Mouse (Mus musculus): ENCODE measurements at regions not wholly inside any gene's neighbourhood (a gene's known extent, or its start where the extent isn't known, plus 50 kb on each side); places are given as distances from the start of the nearest gene placed in this dataset.

DNA sequence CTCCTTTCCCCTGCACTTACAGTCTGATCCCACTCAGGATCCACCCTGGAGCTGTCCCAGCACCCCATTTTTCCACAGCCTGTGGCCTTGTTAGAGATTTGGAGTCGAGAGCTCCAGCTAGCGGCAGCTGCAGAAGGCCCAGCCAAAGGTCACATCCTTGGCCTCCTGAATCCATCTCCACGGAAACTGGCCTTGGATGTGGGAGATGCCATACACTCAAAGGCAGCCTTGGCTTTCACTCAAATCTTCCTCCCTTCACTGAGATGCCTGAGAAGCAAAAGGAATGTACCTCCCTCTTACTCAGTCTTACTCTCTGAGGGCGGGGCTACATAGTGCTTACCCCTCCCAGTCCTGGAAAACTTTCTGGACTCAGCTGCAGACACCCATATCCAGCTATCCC lies 56.2 kb upstream of the Ky start:
- no peak for DNase-seq

DNA sequence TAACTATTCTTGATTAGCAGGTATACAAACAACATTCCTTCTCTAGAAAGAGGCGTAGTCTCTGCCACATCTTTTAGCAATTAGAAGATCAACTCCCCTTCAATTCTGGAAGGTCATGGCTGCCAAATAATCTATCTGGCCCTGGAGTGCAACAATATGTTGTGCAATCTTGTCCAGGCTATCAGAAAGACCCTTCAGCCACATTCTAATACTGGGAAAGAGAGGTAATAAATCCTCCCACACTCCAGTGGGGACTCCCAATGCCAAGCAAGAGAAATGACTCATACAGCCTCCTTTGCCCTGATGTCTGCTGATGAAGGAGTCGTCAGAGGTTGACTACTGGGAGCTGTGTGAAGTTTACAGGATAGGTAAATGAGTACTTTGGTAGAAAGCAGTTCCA lies 59.5 kb upstream of the Ky start:
- no peak for DNase-seq

DNA sequence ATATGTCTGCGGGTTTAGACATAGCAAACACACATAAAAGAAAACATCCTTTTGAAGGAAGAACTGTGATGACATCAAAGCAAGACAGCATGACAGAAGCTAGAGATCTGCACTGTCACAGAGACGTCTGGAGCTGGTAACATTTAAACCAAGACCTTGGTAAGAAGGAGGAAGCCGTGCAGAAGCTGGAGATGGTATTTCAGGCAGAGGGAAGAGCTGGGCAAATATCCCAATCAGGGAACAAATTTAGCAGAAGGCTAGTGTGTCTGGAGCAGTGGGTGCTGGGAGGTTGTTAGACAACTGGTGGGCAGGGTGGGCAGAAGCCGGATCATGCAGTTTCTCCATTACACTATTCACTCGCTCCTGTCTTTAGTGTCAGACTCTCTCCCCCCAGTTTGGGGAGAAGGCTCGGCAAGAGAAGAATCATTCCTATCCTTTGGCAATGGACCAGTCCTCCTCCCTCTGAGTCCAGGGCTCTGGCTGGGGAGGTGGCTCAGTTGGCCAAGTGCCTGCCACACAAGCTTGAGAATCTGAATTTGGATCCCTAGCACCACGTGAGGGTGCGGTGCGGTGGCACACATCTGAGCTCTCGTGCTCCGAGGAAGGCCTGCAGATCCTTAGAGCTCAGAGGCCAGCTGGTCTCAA lies 63.2 kb upstream of the Ky start:
- peak; percentile 30 for DNase-seq

DNA sequence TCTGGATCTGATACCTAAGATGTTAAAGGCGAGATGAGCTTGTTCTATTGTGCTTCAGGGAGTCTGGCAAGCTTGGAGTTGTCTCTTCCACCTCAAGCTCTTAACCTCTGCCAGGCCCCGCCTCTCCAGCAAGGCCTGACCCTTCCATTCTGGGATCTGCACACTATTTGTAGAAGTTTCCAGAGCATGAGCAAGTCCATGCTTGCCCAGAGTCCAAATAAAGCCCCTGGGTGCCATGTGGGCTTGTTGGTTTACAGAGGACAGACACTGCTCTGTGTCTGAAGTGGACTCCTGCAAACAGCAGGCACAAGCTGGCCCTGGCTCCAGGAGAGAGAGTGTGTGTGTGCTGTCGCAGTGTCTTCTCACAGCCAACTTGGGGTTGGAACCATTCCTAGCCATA lies 67.9 kb upstream of the Ky start:
- no peak for DNase-seq

DNA sequence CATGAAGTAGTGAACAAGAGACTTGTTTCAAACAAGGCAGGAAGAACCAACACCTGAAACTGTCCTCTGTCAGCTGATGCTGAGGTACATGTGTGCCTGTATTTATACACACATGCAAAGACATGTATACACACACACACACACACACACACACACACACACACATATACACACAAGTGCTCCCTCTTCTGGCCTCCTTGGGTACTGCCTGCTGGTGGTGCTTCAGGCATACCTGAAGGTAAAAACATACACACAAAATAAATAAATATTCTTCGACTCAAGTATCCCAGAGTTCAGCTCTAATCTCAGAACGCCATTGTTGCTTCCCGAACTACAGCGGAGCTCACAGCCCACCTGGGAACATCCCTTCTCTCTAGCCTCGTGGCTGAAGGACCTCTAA lies 69.2 kb upstream of the Ky start:
- no peak for DNase-seq

DNA sequence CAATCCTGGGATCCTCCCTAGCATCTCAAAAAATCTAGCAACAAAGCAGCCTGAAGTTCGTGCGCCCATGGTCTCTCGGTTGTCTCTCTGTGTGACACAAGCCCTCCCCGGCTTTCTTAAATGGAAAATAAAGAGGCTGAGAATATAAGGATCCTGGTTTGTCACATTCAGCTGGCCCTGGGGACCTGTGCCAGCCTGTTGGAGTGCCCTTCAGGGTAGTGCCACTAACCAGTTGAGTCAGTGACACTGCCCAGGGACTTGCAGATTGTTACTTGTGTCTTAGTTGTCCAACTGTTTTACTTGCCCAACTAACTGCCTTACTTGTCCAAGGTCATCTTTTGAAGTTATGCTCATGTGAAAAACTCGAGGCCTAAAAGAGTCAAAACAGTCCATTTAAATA lies 73.5 kb upstream of the Ephb1 start:
- DNase-seq, result no peak

DNA sequence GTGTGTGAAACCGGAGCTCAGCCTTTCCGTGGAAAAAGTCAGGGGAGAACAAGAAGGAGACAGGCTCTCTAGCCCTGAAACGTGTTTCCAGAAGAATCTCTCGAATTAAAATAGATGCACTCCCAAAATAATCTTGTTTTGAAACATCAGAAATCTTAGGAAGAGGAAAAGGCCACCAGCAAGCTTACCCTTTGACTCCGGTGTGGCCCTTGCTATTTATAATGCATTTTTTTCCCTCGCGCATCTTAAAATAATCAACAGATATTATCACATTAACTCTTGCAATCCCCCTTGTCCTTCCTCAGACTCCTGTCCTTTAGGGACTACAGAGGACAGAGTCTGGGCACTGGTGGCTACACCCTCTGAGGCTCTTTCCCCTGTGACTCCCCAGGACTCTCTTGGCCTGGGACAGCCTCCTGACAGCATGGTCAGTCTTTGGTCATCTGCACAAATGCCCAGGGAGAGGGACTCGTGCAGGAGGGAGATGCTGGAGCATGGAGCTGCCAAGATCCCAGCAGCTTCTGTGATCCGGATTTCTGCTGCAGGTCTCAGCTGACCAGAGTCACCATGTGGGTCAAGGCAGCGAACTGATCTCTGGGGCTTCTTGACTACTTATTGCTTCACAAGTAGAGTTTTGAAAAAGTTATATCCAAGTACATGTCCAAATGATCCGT lies 70.3 kb upstream of the Ephb1 start:
- no peak for DNase-seq

DNA sequence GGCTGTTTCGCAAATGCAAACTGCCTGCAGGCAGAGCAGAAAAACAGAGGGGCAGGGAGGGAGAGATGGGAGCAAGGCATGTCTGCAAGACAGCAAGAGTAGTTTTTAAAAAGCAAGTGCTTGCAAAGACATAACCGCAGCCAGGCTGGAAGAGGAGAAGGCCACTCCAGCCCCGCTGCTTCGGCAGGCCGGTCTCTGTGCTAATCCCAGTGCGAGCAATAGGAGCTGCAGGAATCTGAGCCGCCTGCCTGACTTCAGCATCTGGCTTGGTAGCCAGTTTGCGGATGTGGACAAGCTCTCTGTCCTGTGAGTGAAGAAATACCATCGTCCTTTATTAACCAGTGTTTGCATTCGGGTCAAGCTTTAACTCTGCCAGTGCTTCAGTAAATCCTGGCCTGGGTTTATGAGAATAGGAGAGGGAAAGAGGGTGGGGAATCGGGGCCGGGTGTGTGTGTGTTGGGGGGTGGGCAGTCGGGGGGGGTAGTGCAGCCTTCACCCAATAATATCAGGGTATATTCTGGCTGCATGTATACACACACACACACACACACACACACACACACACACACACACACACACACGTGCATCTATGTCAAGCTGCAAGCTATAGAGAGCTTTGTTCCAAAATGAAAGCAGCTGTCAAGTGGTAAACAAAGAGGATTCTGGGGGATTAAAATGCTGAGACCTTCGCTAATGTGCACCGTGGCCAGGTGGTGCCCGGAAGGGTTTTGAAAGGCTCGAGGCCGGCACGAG lies 69.6 kb upstream of the Ephb1 start:
- no peak for DNase-seq

DNA sequence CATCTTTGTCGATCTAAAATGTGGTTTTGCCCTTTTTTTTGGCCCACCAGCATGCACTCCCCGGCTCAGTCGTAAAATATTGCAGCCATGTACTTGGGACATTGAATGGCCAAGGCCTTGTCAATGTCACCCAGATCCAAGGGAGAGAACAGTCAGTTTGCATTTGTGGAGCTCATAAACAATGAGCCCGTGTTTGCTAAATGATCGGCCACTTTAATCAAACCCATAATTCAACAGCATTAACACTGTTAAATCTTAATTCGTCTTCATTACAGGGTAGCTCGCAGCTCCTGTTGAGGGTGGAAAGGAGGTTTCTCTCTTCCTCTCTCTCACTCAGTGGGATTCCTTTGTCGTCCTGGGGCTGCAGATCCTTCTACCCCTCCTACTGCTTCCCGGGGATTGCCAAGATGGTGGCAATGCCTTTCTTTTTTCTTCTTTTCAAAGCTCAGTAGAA lies 69.0 kb upstream of the Ephb1 start:
- DNase-seq, result no peak

DNA sequence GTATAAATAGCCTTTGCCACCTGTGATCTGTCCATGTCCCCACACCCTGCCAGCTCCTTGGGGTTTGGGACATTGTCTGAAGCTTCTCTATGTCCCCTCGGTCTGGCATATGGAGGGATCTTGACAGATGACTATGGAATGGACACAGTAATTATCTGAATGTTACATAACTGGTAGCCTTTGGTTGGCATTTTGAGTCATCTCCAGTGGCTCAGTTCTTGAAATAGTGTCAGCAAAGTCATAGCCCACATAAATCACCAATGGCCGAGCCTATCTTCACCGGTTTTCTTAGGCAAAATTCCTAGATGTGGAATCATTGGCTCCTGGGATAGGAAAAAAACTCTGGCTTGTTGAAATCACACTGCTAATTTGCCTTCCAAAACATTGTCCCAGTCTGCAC lies 67.3 kb upstream of the Ephb1 start:
- no peak for DNase-seq

DNA sequence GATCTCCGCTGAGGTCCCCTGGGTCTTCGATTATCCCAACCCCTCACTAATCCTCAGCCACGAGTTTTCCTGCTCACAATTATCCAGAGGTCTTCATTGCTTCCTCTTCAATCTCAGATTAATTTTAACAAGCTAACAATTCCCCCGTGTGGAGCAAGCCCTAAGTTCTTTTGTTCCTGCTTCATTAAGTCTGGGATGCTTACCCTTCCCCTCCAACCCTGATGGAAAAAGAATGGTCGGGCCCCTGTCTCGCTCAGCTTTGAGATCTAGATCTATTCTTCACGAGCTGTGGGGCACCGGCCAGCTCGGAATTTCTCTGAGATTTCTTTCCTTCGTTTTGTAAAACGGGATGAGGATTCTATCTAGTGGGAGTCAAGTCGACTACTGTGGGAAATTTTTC lies 65.7 kb upstream of the Ephb1 start:
- no peak for DNase-seq

DNA sequence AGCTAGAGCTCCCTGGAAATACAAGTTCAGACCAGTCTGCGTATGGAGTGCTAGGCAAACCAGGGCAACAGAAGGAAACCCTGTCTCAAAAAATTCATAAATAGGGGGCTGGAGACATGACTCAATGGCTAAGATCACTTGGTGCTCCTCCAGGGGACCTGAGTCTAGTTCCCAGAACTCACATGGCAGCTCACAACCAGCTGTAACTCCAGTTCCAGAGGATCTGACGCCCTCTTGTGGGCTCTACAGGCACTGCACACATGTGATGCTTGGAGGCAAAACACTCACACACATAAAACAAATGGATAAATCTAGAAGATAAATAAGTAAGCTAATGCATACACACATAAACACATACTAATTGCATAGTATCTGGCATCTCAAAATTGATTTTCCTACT lies 59.1 kb upstream of the Ephb1 start:
- no peak for DNase-seq

DNA sequence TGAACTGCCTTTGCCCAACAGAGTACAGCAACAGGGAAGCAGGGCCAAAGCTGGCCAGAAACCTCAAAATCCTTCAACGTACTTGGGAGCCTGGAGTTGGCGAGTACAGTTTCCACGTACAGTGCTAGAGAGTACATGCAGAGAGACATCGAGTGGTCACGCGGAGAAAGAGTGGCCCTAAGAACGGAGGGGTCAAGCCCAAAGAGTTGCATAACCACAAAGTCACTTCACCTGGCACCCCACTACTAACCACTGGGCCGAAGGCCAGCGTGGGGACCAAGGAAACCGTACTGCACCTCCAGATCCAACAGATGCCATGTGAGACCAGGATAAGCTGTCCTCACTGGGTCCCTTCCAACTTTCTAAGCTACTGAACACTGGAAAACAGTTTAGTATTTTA lies 56.2 kb upstream of the Ephb1 start:
- DNase-seq, result no peak

DNA sequence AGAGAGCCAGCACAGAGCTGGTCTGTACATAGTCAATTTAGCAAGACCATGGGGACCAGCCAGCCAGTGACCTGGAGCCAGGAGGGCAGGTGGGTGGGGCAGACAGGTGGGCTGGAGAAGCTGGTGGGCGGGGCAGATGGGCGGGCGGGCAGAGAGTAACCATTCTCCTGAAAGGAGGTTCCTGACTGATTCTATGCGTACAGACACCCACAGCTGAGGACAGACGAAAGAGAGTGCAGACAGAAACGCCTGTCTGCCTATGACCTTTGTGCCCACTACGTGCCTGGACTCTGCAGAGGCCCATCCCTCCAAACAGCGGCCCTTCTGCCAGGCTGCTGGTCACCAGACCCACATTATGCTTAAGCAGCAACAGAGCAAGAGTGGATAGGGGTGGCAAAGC lies 51.5 kb upstream of the Ephb1 start:
- no peak for DNase-seq
